Mouse (Mus musculus) forebrain, embryonic 15.5 days (tissue): ENCODE measurements around the gene Sell. TPM values are rescaled to one million over a fixed set of nuclear protein-coding genes. Genes with fewer than 3 reads are reported as not detected.

ENCODE experiments used
- ATAC-seq: fragments of 200-750 bp; cut with Nextera tagmentation; replicated peaks from 2 replicates; pipeline ENCODE4 v1.8.0; 2017; ENCODE audit warnings: mild to moderate bottlenecking, moderate TSS enrichment, moderate library complexity
- H3K27ac ChIP-seq: fragments of 300-500 bp; sonication (generic); replicated peaks from 2 replicates; pipeline ENCODE4 v1.5.1; 2015; ENCODE audit warnings: mild to moderate bottlenecking, inconsistent platforms
- H3K27me3 ChIP-seq: fragments of 300-500 bp; sonication (generic); 2 replicates; pipeline ENCODE4 v1.6.1; 2015; ENCODE audit warnings: inconsistent platforms
- H3K36me3 ChIP-seq: fragments of 300-500 bp; sonication (generic); 2 replicates; pipeline ENCODE4 v1.6.1; 2015; ENCODE audit warnings: mild to moderate bottlenecking, inconsistent platforms
- H3K4me1 ChIP-seq: fragments of 300-500 bp; sonication (generic); 2 replicates; pipeline ENCODE4 v1.6.1; 2015; ENCODE audit warnings: inconsistent platforms
- H3K4me2 ChIP-seq: fragments of 300-500 bp; sonication (generic); replicated peaks from 2 replicates; pipeline ENCODE4 v1.6.1; 2015; ENCODE audit warnings: mild to moderate bottlenecking, inconsistent platforms
- H3K4me3 ChIP-seq: fragments of 300-500 bp; sonication (generic); 2 replicates; pipeline ENCODE4 v1.5.1; 2015; ENCODE audit warnings: mild to moderate bottlenecking, inconsistent platforms
- H3K9ac ChIP-seq: fragments of 300-500 bp; sonication (generic); replicated peaks from 2 replicates; pipeline ENCODE4 v1.6.1; 2015; ENCODE audit warnings: mild to moderate bottlenecking, inconsistent platforms
- H3K9me3 ChIP-seq: fragments of 300-500 bp; sonication (generic); 2 replicates; pipeline ENCODE4 v1.6.1; 2016; ENCODE audit warnings: inconsistent platforms
- WGBS: fragments of 180-500 bp; shearing (Covaris S2); methylation state at CpG from one replicate; pipeline ENCODE4 v1.1.7; 2015; ENCODE audit warnings: mixed read lengths; 5-methylcytosine and 5-hydroxymethylcytosine counted together
- polyA plus RNA-seq: library from polyadenylated mRNA; unstranded; fragments of >200 nt; fragmentation: Nextera tagmentation; extraction: Ambion mirVana; gene quantifications from 2 replicates; pipeline ENCODE4 v1.2.1, GENCODE M21; 2015

Gene Sell
- polyA plus RNA-seq, 1 experiment from 2014 or later: 0.23 TPM

DNA sequence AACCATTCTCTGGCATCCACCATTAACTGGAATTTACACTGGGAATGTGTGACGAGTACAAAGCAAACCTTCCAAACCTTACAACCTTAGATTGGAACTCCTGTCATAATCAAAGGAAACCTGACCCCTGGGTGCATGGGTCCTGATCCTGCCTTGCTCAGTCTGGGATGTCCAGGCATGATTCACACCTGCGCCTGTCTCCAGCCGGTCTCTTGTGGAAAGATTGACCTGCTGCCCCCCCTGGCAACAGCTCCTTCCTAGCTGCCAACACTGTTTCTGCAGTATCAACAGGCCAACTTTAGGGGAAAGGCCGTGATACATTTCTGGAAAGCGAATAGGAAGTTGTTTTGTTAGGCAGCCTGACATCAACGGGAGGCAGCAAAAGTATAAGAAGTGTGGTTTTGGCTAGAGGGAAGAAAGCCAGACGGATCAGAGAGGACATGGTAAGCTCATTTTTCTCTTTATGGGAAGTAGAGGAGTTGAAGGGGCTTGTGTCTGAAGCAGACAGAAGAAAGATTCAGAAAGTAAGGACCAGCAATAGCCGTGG is 53.2 kb downstream of the Sell start, which contains the start of gene Selp:
Gene Selp (plus strand): TSS at position 318 of the 547 bp plus-strand sequence.
- Histone ChIP-seq H3K27me3 (no peaks in the 10 kb centered on the region), H3K9me3 (no peaks in the 10 kb centered on the region), H3K4me3 (no peak within 1 kb of the TSS), H3K27ac (no peak within 1 kb of the TSS), H3K4me2 (no peak within 1 kb of the TSS), H3K36me3 (no peaks in the 10 kb centered on the region), H3K9ac (no peak within 1 kb of the TSS), H3K4me1 (no peaks in the 10 kb centered on the region)
- 51% methylated on average over 8 of the region's 8 CpGs for WGBS
- no peak for ATAC-seq

DNA sequence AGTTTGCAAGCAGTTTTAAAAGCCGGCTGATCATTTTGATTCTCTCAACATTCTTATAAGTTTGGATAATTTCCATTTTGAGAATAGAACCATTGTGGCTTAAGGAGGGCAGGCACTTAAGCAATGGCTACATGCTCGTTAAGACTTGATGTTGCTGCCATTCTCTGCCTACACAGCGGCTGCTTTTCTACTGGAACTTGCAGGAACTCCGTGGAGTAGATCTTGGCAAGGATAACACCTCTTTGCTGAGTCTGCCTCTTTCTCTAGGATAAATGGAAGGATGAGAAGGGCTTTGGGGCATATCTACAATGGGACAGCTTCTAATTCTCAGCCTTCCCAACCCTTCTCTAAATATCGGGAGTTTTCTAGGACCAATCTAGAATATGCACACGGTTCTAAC is 53.9 kb downstream of the Sell start:
- no peak overlapping the region for H3K4me3 ChIP-seq
- H3K9ac ChIP-seq: no peak overlapping the region
- H3K27me3 ChIP-seq: no peaks in the 10 kb centered on the region
- no peak for ATAC-seq
- H3K27ac ChIP-seq: no peak overlapping the region
- H3K9me3 ChIP-seq: no peaks in the 10 kb centered on the region
- H3K4me2 ChIP-seq: no peak overlapping the region
- WGBS: 39% methylated on average over 6 of the region's 6 CpGs
- no peaks in the 10 kb centered on the region for H3K4me1 ChIP-seq
- no peaks in the 10 kb centered on the region for H3K36me3 ChIP-seq

DNA sequence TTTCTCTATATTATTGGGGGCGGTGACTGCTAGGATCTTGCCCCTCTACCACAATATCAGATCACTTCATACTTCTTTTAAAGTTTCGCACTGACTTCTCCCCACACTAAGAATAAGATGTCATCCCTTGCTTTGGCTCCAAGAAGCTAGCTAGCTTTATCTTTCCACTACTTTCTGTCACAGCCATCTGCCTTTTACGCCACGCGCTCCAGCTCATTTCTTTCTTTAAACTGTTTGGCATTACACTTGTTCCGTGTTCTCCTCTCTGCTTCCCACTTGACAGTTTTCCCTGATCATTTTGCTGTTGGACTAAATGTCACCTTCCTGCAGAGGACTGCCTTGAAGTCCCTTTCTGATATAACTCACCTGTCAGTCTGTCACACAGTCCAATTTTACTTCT is 56.1 kb downstream of the Sell start:
- Histone ChIP-seq H3K4me2 (no peak overlapping the region), H3K27ac (no peak overlapping the region), H3K4me3 (no peak overlapping the region), H3K9me3 (no peaks in the 10 kb centered on the region), H3K9ac (no peak overlapping the region), H3K27me3 (no peaks in the 10 kb centered on the region), H3K36me3 (no peaks in the 10 kb centered on the region), H3K4me1 (no peaks in the 10 kb centered on the region)
- no peak for ATAC-seq
- WGBS: 89% methylated on average over 6 of the region's 6 CpGs

DNA sequence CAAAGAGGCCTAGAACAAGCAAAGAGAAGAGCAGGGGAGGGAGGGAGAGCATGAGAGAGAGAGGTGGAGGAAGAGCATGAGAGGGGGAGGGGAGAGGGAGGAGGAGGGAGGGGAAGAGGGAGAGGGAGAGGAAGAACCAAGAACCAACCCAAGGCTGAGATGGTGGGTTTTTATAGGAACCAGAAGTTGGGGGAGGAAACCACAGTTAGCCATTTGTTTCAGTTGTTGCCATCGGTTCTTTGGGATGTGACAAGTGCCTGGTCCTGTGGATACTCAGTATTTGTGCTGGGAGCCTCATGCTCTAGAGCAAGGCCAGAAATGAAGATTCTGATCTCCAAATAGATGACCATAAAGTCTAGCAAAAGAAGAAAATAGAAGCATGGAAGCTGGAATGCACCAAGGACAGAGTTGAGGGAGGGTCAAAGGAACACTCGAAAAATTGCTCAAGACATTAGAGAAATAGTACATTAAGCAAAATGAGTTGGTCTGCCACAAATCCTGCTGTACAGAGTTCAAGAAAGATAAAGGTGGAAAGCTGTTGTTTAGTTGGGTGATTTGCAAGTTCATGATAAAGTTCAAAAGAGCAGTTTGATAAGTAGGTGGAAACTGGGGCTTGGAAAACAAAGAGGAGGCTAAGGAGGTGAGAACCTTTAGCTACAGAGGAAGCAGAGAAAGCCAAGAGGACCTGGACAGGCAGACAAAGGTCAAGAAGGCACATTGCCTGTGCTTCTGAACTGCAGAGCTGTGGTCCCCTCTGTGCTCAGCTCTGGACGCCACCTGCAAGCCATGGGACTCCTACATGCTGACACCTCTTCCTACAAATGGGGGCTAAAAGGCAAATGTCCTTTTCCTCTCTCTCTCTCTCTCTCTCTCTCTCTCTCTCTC is 58.4 kb downstream of the Sell start:
- no peaks in the 10 kb centered on the region for H3K36me3 ChIP-seq
- H3K9ac ChIP-seq: no peak overlapping the region
- no peak overlapping the region for H3K4me3 ChIP-seq
- no peaks in the 10 kb centered on the region for H3K4me1 ChIP-seq
- H3K4me2 ChIP-seq: no peak overlapping the region
- no peak overlapping the region for H3K27ac ChIP-seq
- no peaks in the 10 kb centered on the region for H3K27me3 ChIP-seq
- no peaks in the 10 kb centered on the region for H3K9me3 ChIP-seq
- ATAC-seq: no peak
- 82% methylated on average over 3 of the region's 3 CpGs for WGBS

DNA sequence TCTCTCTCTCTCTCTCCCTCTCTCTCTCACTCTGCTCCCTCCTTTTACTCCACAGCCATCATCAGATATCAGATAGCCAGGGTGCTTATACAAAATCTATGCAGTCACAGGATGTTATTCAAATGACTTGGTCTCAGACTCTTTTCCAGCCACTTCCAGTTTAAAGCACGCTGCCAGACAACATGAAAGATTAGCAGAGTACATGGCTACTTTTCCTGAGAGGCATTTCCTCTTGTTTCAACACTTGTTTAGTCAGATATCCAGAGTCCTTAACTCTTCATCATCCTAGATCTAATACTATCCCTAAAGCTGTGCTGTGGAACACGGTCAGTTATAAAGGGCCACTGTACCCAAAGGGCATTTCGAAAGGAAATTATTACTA is 59.0 kb downstream of the Sell start:
- H3K36me3 ChIP-seq: no peaks in the 10 kb centered on the region
- H3K27ac ChIP-seq: no peak overlapping the region
- 93% methylated on average over 3 of the region's 3 CpGs for whole genome bisulfite sequencing
- no peaks in the 10 kb centered on the region for H3K4me1 ChIP-seq
- no peaks in the 10 kb centered on the region for H3K27me3 ChIP-seq
- no peak overlapping the region for H3K4me3 ChIP-seq
- H3K9ac ChIP-seq: no peak overlapping the region
- no peak overlapping the region for H3K4me2 ChIP-seq
- no peaks in the 10 kb centered on the region for H3K9me3 ChIP-seq
- ATAC-seq: no peak

DNA sequence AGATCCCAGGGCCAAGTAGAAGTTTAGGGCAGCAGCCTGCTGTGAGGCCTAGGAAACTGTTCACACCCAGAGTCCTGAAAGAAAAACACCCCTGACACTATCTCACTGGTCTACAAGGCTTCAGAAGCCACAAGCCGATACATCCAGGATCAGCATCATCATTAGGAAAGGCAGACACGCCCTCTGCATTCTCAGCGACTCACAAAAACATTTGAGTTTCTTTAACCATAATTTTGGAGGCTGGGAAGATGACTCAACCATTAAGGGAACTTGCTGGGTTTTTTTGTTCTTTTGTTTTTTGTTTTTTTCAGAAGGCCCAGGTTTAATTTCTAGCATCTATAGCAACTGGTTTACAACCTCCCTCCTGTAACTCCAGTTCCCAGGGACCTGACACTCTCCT is 62.1 kb downstream of the Sell start:
- Histone ChIP-seq H3K4me2 (no peak overlapping the region), H3K4me3 (no peak overlapping the region), H3K9ac (no peak overlapping the region), H3K27me3 (no peaks in the 10 kb centered on the region), H3K9me3 (no peaks in the 10 kb centered on the region), H3K36me3 (no peaks in the 10 kb centered on the region), H3K4me1 (no peaks in the 10 kb centered on the region), H3K27ac (no peak overlapping the region)
- 73% methylated on average over 3 of the region's 3 CpGs for WGBS
- ATAC-seq: no peak

DNA sequence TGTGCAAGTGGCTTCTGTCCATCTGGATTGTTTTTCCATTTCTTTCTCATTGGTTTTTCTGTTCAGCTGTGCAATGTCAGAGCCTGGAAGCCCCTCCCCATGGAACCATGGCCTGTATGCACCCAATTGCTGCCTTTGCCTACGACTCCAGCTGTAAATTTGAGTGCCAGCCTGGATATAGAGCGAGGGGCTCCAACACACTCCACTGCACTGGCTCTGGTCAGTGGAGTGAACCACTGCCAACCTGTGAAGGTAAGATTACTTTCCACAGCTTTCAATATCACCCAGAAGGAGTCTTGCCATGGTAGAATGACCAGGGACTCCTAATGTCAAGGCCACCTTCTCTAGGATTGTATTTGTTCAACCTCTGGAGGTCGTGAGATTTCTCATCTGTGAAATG is 68.2 kb downstream of the Sell start:
- Histone ChIP-seq H3K4me1 (no peaks in the 10 kb centered on the region), H3K9ac (no peak overlapping the region), H3K27ac (no peak overlapping the region), H3K36me3 (no peaks in the 10 kb centered on the region), H3K9me3 (no peaks in the 10 kb centered on the region), H3K27me3 (no peaks in the 10 kb centered on the region), H3K4me2 (no peak overlapping the region), H3K4me3 (no peak overlapping the region)
- 80% methylated on average over 3 of the region's 3 CpGs for WGBS
- no peak for ATAC-seq

DNA sequence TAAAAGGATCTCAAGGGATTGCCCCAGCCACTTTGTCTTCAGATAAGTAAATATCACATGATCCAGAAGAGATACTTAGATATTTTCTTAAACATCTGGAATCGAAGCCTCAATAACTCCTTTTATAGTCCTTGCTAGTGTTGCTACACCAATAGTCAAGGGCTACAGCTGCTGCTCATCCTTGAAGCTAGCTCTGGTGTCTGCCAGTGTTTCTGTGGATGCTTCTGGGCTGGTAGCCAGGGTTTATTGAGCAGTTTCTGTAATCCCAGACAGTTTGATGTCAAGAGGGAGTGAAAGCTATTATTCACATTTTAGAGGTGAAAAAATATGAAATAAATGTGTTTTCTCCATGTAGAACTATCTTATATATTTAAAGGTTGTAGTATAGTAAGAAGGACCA is 70.8 kb downstream of the Sell start:
- Histone ChIP-seq H3K9me3 (no peaks in the 10 kb centered on the region), H3K27me3 (no peaks in the 10 kb centered on the region), H3K4me3 (no peak overlapping the region), H3K36me3 (no peaks in the 10 kb centered on the region), H3K27ac (no peak overlapping the region), H3K4me2 (no peak overlapping the region), H3K9ac (no peak overlapping the region), H3K4me1 (no peaks in the 10 kb centered on the region)
- 77% methylated on average over 1 of the region's 1 CpGs for WGBS
- ATAC-seq: no peak

Other genes with a start within 250 kb of the Sell start
- 17.7 and 17.9 TPM in 2 replicates for gene Scyl3, start 132.9 kb upstream of the Sell start, polyA plus RNA-seq
- gene BC055324, start 67.2 kb upstream of the Sell start, polyA plus RNA-seq: 10.9 and 12.0 TPM in 2 replicates
- 8.6 and 9.2 TPM in 2 replicates for gene Mettl18, start 67.1 kb upstream of the Sell start, polyA plus RNA-seq
- not detected in 2 replicates for gene Sele, start 13.7 kb upstream of the Sell start, polyA plus RNA-seq
- not detected in 2 replicates for gene Selp, start 53.3 kb downstream of the Sell start, polyA plus RNA-seq
- gene F5, start 89.9 kb downstream of the Sell start, polyA plus RNA-seq: 0.09 and 0.27 TPM in 2 replicates
- 6.9 and 7.2 TPM in 2 replicates for gene Slc19a2, start 187.1 kb downstream of the Sell start, polyA plus RNA-seq
- gene Ccdc181, start 213.6 kb downstream of the Sell start, polyA plus RNA-seq: 21.7 and 22.3 TPM in 2 replicates
- gene Nme7, start 242.1 kb downstream of the Sell start, polyA plus RNA-seq: 41.6 and 42.4 TPM in 2 replicates
- 29.1 and 32.0 TPM in 2 replicates for gene Blzf1, start 245.5 kb downstream of the Sell start, polyA plus RNA-seq